Mouse (Mus musculus): ENCODE data around the gene Gm45208.
A peak's percentile ranks its signal among the peaks of the same experiment; 100 is the strongest.

- TF ChIP-seq CTCF (IDR thresholded peaks at IDR 0.05) (peak; percentile 67), EP300 (IDR thresholded peaks at IDR 0.05) (no peak)
Measured at GRCm38 (mm10) chrX:7692862-7693261, 29.2 kb upstream of the Gm45208 start.

Data from lung, postnatal 0 days (tissue).